Mouse (Mus musculus) liver, adult 2 months (tissue): ENCODE results near the gene Nlgn2.

Experiments used
- CTCF ChIP-seq: fragments of 200-500 bp; IDR thresholded peaks from 2 replicates; pipeline ENCODE4 v1.5.1; 2011; ENCODE audit warnings: low read depth, low read length, control low read depth
- POLR2A ChIP-seq: fragments of 200-500 bp; IDR thresholded peaks from 2 replicates; pipeline ENCODE4 v1.6.1; 2011; ENCODE audit warnings: low read length, control low read depth; ENCODE audit not compliant: insufficient read depth; ENCODE audit errors: extremely low read depth

DNA sequence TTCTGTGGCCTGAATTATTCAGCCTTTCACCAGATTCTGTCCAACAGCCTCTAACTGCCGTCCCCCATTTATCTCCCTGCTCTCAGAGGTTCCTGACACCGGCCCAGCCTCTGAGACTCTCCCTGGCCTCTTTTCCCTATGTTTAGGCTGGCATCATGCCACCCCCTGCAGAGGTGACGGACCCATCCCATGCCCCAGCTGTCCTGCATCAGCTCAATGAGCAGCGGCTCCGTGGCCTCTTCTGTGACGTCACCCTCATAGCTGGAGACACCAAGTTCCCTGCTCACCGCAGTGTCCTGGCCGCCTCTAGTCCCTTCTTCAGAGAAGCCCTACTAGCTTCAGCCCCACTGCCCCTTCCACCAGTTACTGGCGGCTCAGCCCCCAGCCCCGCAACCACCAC lies 61.9 kb downstream of the Nlgn2 start:
- no peak for TF ChIP-seq CTCF
- no peak for TF ChIP-seq POLR2A
